ENCODE assay signal across 8 mouse cellular contexts in genomic region chr2:128122891-128123771, GRCm38 (mm10). TPM values are rescaled to one million over a fixed set of nuclear protein-coding genes. Genes with fewer than 3 reads are reported as not detected.
A peak's percentile ranks its signal among the peaks of the same experiment; 100 is the strongest.
DNase-seq lines count a peak whose midpoint lies in the region; ATAC-seq and TF ChIP-seq lines count a peak whose summit lies in the region.

No protein-coding gene starts in this region.

- H3K27me3 ChIP-seq in heart, embryonic 12.5 days (replicated peaks) = 0 out of 2 replicates have a peak, but pooled peaks cover 7% of the 10 kb centered on the region
- peaks cover 25% of the 10 kb centered on the region for H3K27me3 ChIP-seq in kidney, embryonic 16.5 days (ENCODE audit: insufficient read depth, low read length)
- H3K27me3 ChIP-seq in testis, adult 2 months (ENCODE audit: control insufficient read depth, insufficient read depth, low read length) = peaks cover 3% of the 10 kb centered on the region; the same call in 1 of the 2 replicates

- ATAC-seq in heart, embryonic 12.5 days (ENCODE audit: insufficient number of reproducible peaks, low FRiP score) = no peak
- ATAC-seq in kidney, embryonic 16.5 days (ENCODE audit: low FRiP score, low TSS enrichment) = no peak

- peaks cover 4% of the 10 kb centered on the region for H3K4me1 ChIP-seq in cortical plate, adult 2 months (ENCODE audit: control insufficient read depth, insufficient read depth, low read length)
- H3K4me1 ChIP-seq in heart, embryonic 12.5 days (replicated peaks) = peaks cover 30% of the 10 kb centered on the region
- H3K4me1 ChIP-seq in kidney, embryonic 16.5 days (ENCODE audit: insufficient read depth, low read length) = peaks cover 30% of the 10 kb centered on the region
- peaks cover 35% of the 10 kb centered on the region for H3K4me1 ChIP-seq in testis, adult 2 months (ENCODE audit: control insufficient read depth, insufficient read depth, low read length)

- 0 out of 2 replicates have a peak, but pooled peaks have one; percentile 1 for TF ChIP-seq CTCF in cortical plate, adult 2 months (IDR thresholded peaks at IDR 0.05; ENCODE audit: extremely low read depth, insufficient read depth, low read length)
- TF ChIP-seq CTCF in testis, adult 2 months (IDR thresholded peaks at IDR 0.05; ENCODE audit: control insufficient read depth, insufficient read depth, insufficient replicate concordance, low read depth, low read length) = peak; percentile 3; the same call in 1 of the 2 replicates

- no peaks in the 10 kb centered on the region for H3K9me3 ChIP-seq in heart, embryonic 12.5 days (replicated peaks)
- no peaks in the 10 kb centered on the region for H3K9me3 ChIP-seq in kidney, embryonic 16.5 days (ENCODE audit: low read length)

- no peak overlapping the region for H3K4me3 ChIP-seq in cortical plate, adult 2 months (ENCODE audit: insufficient read depth, low read length)
- peak overlapping the region; percentile 76 for H3K4me3 ChIP-seq in heart, embryonic 12.5 days
- peak overlapping the region; percentile 79 for H3K4me3 ChIP-seq in kidney, embryonic 16.5 days (ENCODE audit: low read length)
- peak overlapping the region; percentile 45 for H3K4me3 ChIP-seq in testis, adult 2 months (ENCODE audit: control insufficient read depth, low read depth, low read length)

- H3K36me3 ChIP-seq in heart, embryonic 12.5 days = no peaks in the 10 kb centered on the region
- no peaks in the 10 kb centered on the region for H3K36me3 ChIP-seq in kidney, embryonic 16.5 days (ENCODE audit: insufficient read depth, low read length)
- no peaks in the 10 kb centered on the region for H3K36me3 ChIP-seq in testis, adult 2 months (ENCODE audit: control insufficient read depth, insufficient read depth, low read length)

- peak overlapping the region; percentile 98 for H3K4me2 ChIP-seq in heart, embryonic 12.5 days
- H3K4me2 ChIP-seq in kidney, embryonic 16.5 days (replicated peaks; ENCODE audit: low read depth, low read length) = peak overlapping the region; percentile 95

- peak overlapping the region; percentile 70 for H3K9ac ChIP-seq in heart, embryonic 12.5 days
- H3K9ac ChIP-seq in kidney, embryonic 16.5 days (replicated peaks; ENCODE audit: low read length) = peak overlapping the region; percentile 47

- TF ChIP-seq POLR2A in cortical plate, adult 2 months (IDR thresholded peaks at IDR 0.05; ENCODE audit: extremely low read depth, insufficient read depth, low read length) = no peak
- no peak for TF ChIP-seq POLR2A in testis, adult 2 months (IDR thresholded peaks at IDR 0.05; ENCODE audit: control insufficient read depth, low read depth, low read length)

- 1% methylated on average over 40 of the region's 40 CpGs for WGBS in heart, embryonic 12.5 days
- WGBS in kidney, embryonic 16.5 days = 2% methylated on average over 40 of the region's 40 CpGs

- no peak overlapping the region for H3K27ac ChIP-seq in cortical plate, adult 2 months (ENCODE audit: insufficient read depth, low read length)
- H3K27ac ChIP-seq in heart, embryonic 12.5 days (ENCODE audit: poor library complexity, severe bottlenecking) = no peak overlapping the region
- no peak overlapping the region for H3K27ac ChIP-seq in kidney, embryonic 16.5 days (ENCODE audit: low read length)
- no peak overlapping the region for H3K27ac ChIP-seq in testis, adult 2 months (ENCODE audit: control insufficient read depth, insufficient read depth, low read depth, low read length)

- peak; percentile 37 for DNase-seq in ovary, postnatal 36 days (ENCODE audit: low spot score)
- no peak for DNase-seq in ovary, postnatal 10 days (ENCODE audit: low spot score)
- DNase-seq in lung, postnatal 25 days (ENCODE audit: low spot score) = peak; percentile 31
- DNase-seq in spleen, adult 12 weeks (ENCODE audit: low spot score) = no peak

RNA-seq across cellular contexts. Expression of gene Bcl2l11, which starts 2.7 kb away (rescaled TPM):
- 4.1 and 4.6 TPM in 2 replicates for polyA plus RNA-seq in cortical plate, adult 2 months (2012; rRNA removed)
- polyA plus RNA-seq in heart, embryonic 12.5 days (2016; fragmentation: Nextera tagmentation; extraction: Ambion mirVana) = 21.6 and 23.3 TPM in 2 replicates
- polyA plus RNA-seq in kidney, embryonic 16.5 days (2015; fragmentation: Nextera tagmentation; extraction: Ambion mirVana) = 25.6 and 28.2 TPM in 2 replicates
- polyA plus RNA-seq in testis, adult 2 months (2012; rRNA removed) = 59.1 and 63.3 TPM in 2 replicates

Comparison
In these comparisons a context has a peak if more than half of its experiments do, and no peak if none do; other contexts are left out.
1. DNase-seq: peak in ovary, postnatal 36 days (single experiment) and lung, postnatal 25 days (single experiment); none in ovary, postnatal 10 days (single experiment) and spleen, adult 12 weeks (single experiment).